Mouse (Mus musculus) E14TG2a.4 (cell line): ENCODE results near the gene Rnf103.

Source experiments
- CTCF ChIP-seq: conservative IDR thresholded peaks from 2 replicates; pipeline ENCODE4 v1.5.1; 2014; ENCODE audit warnings: low read length
- NANOG ChIP-seq: IDR thresholded peaks from 2 replicates; pipeline ENCODE4 v1.6.1; 2014; ENCODE audit warnings: borderline replicate concordance, low read length, mixed read lengths
- POU5F1 ChIP-seq: IDR thresholded peaks from 2 replicates; pipeline ENCODE4 v1.6.1; 2014; ENCODE audit warnings: low read length, borderline replicate concordance

DNA sequence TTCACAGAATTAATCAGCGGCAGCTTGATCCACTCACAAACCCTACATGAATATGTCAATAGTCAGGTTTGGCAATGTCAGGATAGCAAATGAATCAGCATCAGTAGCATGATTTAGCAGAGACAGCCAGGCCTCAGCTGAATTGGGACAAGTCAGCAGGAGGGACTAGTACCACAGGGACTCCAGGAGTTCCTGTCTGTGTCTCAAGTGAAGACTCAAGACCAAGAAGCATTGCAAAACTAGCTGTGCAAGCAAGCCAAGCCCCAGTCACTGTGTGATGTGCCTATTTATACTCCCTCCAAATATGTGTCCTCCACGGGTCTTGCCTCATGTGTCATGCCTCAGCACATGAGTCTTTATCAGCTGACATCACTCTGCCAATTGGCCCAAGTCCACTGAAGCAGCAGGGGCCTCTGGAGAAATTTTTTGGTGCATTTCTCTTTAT is 61.8 kb downstream of the Rnf103 start:
- TF ChIP-seq CTCF (no peak), NANOG (no peak), POU5F1 (no peak)
